Mouse (Mus musculus): ENCODE measurements around the gene Clk2.

DNA sequence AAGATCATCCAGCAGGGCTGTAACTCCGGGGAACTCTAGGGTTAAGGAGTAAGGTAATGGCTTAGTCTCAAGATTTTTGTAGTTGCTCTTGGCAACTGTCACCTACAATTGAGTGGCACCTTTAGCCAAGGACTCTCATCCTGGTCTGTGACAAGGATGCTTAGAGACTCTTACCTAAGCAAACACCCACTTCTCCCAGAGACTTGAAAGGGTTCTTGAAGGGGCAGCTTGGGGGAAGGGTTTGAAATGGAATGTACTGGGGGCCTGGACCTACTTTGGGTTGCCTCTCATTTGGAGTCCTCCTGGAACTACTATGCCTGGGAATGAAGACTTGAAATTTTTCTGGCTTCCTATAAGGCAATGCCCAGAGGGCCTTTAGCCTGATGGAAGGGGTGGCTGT, 53.7 kb downstream of the Clk2 start:
- TF ChIP-seq CTCF (IDR thresholded peaks at IDR 0.05; ENCODE audit: extremely low read depth, insufficient read depth, low read length) (no peak), POLR2A (IDR thresholded peaks at IDR 0.05; ENCODE audit: extremely low read depth, insufficient read depth, low read length) (no peak)

Data from cortical plate, adult 2 months (tissue).